Mouse (Mus musculus): ENCODE results near the gene Acox1.

The Acox1 gene

DNA sequence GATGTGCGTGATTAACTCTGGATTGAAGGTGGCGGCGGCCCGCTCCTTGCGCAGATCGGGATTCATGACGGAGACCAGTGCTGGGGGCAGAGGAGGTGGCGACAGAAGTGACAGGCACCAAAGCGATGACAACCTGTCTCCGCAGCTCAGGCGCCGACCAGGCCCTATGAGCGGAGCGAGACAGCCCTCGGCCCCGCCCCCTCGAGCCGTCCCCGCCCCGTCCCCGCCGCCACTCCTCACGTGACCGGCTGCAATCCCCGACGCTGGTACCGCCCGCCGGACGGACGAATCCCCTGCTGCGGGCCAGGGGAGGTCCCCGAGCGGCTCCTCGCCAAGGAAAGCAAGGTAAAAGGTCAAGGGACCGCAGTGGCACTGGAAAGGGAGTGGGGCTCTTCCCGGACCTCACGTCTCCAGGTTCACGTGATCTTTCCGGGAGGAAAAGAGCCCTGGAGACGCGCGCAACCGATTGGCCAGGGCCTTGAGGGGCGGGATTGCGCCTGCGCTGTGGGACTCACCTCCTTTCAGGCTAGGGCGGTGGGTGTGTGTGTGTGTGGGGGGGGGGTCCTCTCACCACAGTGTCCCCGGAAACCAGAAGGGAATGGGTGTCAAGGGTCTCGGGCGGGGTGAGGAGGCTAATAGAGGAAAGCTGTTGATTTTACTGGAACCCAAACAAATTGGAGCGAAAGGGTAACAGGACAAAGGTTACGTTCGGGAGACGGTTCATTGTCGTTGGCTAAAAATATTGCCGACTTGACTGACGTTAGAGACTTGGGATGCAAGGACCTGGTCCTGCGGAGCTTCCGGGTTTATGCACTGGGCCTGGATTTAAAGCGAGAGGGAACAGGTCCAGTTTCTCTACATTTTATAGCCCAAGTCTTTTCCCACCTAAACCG lies at the start of gene Acox1, which contains the start of gene Ten1:
Gene Acox1 (minus strand): TSS at position 407 of the 893 bp plus-strand sequence.
Gene Ten1 (plus strand): TSS at position 217 of the 893 bp plus-strand sequence.
- DNase-seq: peak; percentile 91 to 95

DNA sequence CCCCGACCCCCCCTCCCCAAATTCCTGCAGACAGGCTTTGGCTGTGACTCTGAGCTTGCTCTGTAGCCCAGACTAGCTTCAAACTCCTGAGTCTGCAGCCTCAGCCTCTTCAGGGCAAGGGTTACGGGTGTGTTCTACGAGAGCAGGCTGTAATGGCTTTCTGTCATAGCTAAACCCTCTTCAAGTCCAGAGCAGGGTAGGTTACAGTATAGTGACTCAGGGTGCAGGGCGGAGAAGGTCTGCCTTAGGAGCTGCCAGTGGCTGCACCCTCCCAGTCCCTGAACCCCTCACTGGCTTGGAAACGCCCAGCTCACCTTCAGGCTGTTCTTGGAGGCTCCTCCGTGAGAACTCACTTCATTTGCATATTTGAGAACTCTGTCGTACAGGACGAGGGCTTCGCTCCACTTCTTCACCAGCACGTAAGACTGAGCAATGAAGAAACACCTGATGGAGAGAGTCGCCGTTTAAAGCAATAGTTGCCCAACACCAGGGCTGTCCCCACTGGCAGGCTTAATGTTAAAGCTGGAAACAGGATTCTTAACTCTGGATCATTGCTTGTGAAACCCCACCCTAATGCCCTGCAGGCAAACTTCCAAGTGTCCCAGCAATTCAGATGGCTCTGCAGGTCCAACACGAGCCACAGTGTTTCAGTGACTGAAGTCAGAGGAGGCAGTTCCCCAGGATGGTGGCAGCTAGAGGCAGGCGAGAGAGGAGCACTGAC lies 48.8 kb upstream of the Acox1 start:
- no peak for DNase-seq

DNA sequence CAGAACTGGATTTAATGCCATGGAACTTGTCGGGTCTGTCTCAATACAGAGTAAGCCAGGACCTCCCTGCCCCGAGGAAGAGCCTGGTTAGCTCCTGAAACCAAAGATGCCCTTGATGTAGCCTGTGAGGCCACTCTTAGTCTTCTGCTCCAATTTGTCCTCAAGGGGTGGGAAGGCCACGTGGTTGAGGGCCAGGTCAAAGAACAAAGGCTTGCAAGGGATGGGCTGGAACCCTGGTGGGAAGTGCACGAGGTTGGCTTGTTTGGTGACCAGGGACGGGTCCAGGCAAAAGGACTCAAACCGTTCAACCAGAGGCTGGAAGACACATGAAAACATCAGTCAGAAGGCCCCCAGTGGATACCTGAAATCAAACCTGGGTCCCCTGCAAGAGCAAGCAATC lies 46.8 kb upstream of the Acox1 start:
- DNase-seq: no peak

DNA sequence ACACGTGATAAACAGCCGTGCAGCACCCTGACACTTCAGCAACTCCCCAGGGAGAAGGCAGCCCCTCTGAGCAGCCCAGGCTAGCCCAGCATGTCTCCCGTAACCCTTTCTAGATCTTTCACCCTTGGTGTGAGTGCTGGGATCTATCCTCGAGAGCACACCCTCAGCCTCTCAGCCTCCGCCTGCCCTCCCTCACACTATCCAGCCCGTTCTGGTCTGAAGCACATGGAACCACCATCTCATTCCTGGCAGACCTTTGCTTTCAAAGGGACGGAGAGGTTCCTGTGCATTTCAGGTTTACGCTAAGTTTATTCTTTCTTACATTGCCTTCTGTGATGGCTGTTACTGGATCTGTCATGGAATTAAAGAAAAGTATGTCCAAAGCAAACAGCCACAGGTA lies 45.7 kb upstream of the Acox1 start:
- no peak for DNase-seq

DNA sequence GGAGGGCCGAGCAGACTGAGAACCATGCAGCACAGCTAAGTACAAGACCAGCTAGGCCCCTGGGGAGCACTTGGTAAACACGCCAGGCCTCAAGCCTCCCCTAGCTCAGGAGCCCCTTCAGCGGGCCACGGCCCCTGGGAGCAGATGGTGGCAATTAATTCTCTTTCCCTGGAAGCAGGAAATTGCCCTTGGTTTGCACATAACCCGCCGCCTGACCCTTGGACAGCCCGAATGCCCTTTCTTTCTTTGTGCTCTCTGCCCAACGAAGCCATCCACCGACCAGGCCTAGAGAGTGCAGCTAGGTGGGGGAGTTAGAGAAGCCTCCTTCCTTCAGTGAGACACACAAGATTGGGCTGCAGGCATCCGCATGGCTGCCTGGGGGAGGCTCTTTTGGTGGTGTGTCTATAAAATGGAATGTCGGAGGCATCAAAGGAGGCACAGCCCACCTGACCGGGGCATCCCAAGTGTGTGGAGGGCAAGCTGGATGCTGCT lies 42.9 kb upstream of the Acox1 start:
- no peak for DNase-seq

DNA sequence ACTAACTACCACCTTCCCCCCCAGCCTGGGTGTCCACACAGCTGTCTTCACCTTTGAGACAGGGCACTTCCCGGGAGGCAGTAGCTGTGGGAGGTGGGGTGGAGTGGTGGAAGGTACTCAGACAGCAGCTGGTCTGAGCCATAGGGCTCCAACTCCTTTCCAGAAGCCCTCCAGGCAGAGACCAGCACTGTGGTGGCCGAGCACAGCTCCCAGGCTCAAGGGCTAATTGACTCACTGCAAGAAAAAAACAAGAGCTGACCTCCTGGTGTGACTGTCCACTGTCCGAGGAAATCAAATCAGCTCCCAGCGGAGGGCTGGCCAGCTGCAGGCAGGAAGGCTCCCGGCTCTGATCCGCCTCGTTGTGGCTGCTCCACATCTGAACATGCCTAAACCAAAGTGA lies 41.0 kb upstream of the Acox1 start:
- DNase-seq: no peak

DNA sequence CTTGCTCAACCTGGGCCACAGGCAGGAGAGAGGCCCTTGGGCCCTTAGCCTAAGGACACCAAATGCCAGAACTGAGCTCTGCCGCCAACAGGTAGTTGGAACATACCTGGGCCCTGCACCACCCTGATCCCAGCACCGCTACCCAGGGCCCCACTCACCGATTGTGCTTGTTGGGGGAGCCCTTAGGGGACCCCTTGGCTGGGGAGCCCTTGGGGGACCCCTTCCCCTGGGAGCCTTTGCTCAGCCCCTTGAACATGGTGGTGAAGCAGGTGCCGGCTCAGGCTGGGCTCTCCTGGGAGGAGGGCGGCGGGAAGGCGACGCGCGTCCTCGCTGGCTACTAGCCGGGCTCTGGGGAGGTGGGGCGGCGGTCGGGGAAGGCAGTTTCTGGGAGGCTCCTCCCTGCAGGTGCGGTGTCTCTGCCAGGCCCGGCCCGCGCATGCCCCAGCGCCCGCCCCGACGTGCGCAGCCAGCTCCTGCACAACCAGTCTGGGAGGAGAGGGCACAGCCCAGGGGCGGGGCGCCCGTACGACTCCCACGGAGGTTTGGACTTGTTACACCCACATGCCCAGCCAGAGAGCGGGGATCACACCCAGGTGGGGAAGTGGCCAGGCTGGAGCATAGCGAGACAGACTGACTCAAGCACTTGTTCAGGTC lies 39.0 kb upstream of the Acox1 start, which contains the start of gene Evpl:
Gene Evpl (minus strand): TSS at position 336 of the 654 bp plus-strand sequence.
- DNase-seq: peak in 1 of 2 experiments; percentile 7

DNA sequence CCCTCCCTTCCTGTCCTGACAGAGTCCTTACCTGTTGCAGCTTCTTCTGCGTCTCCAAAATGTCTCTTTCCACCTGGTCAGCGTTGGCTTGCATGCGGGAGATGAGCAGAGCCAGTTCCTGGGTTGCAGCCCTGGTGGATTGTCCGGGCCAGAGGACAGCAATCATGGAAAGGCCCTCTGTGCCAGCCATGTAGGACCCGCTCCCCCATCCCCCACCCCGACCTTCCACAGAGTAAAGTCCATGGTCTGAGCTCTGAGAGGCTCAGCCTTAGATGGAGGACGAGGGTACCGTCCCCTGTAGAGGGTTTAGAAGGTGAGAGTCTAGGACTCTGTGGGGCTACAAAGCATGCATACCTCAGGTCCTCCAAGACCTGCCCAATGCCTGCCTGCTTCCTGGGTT lies 36.1 kb upstream of the Acox1 start:
- no peak for DNase-seq

DNA sequence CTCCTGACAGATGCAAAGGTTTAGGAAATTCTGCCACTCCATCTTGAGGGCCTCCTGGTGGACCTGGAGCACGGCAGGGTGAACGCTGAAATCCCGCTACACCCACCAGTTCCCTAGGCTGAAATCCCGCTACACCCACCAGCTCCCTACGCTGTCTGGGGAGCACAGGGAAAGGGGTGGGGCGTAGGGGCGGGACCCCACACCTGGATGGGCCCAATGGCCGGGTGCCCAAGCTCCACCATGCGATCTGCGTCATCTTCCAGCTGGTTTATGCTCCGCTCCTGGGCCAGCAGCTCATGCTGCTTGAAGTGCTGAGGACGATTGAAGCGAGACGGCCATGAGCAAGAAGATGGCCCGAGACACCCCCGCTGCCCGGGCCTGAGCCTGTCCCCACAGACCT lies 33.6 kb upstream of the Acox1 start:
- no peak for DNase-seq

DNA sequence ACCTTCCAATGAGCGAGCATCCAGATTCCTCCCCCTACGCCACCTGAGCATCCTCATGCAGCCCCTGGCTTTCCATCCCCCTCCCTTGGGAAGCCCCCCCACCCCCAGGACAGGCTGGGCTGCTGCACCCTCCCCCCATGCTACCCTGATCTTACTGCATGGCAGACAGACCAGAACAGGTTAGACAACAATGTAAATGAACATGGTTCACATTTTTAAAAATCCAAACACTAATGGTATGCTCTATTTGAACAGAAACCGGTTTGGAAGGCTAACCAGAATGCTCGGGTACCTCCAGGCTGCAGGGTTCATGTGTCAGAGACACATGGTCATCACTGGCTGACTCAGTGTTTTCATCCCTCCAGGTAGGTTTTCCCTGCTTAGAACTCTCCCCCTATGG lies 29.9 kb upstream of the Acox1 start:
- DNase-seq: no peak

DNA sequence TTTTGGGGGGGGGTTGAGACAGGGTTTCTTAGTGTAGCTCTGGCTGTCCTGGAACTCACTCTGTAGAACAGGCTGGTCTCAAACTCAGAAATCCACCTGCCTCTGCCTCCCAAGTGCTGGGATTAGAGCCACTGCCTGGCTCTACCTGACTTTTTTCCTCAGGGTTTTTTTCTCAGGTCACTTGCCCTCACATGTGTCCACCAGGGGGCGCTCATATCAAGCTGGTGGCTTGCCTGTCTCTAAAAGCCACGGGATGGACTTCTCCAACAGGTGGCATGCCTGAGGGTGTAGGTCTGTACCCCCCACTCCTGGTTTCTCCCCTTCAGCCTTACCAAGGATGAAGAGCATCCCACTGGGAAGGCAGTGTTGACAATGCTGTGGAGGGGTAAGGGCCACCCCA lies 27.6 kb upstream of the Acox1 start:
- peak; percentile 52 to 85 for DNase-seq

DNA sequence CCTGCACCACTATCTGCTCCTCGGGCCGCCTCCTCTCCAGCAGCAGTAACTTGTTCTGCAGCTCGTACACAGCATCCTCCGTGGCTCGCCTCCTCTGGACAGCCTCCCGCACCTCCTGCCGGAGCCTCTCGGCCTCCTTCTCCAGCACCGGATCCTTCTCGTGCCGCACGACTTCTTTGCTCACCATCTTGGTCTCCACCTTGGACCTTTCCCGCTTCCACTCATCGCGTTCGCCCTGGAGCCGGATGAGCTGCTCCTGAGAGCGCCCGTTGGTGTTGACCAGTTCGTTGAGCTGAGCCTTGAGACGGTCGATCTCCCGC lies 23.9 kb upstream of the Acox1 start:
- no peak for DNase-seq

DNA sequence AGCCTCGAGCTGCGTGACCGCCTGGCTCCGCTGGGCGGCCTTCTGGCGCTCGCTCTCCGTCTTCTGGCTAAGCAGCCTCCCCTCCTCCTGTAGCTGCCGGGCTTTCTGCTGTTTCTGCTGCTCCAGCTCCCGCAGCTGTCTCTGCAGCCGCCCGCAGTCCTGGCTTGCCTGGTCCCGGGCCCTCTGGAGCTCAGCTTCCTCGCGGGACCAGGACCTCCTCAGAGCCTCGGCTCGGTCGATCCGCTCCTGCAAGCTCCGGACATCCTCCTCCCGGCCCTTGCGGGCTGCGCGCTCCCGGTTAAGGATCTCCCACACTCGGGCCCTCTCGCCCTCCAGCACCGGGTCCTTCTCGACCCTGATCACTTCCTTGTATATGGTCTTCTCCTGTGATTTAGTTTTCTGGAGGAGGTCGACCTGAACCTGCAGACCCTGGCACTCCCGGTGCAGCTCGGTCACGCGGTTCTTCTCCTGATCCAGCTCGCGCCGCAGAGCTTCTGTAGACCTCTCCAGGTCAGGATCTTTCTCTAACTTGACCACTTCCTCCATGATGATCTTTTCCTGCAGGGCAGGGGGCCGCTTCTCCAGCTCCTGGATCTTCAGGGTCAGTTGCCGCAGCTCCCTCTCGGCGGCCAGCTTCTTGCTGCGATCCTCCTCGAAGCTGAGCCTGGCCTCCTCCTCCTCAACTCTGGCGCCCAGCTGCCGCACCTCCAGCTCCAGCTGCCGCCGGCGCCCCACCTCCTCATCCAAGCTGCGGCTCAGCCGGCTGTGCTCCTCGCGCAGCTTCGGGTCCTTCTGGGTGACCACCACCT lies 23.3 kb upstream of the Acox1 start:
- DNase-seq: no peak

DNA sequence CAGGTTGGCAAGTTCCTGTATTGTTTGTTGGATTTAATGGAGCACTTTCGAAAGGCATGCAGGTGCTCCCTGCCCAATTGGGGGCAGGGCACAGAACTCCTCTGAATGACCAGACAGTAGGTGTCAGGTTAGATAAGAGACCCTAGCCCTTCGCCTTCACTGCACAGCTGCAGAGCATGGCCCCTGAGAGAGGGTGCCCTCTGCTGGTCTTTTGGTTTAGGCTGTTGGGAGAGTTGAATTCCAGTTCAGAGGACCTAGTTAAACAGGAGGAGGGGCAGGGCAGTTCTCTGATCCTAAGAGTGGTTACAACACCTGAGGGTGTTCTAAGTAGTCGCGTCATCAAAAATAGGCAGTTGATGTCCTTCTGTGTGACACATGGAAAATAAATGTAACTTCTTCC lies 21.0 kb upstream of the Acox1 start:
- DNase-seq: peak in 1 of 2 experiments; percentile 62

DNA sequence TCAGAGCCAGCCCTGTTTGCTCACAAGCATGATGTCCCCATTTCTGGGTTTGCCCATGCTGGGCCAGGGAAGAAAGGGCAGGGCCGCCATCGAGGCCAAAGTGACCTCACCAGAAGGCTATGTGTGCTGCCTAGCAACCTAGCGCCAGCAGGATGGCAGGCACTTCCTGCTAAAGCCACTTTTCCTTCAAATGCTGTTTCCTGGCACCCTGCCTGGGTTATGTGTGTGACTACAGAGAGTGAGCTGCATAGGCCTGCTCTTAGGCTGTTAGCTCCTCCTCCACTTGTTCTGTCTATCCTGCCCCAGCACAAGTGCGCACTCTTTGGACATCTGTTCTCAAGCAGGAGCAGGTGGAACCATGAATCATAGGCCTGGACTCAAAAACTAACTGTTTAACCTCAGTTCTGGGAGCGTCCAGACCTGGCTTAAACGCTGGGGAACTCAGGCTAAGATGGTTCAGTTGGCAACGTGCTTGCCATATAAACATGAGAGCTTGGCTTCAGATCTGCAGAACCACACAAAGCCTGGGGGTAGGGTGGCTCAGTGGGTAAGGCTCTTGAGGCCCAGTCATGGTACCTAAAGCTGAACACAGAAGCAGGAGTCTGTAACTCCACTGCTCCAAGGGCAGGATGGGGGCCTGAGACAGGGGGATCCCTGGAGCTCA lies 20.0 kb upstream of the Acox1 start:
- DNase-seq: no peak

DNA sequence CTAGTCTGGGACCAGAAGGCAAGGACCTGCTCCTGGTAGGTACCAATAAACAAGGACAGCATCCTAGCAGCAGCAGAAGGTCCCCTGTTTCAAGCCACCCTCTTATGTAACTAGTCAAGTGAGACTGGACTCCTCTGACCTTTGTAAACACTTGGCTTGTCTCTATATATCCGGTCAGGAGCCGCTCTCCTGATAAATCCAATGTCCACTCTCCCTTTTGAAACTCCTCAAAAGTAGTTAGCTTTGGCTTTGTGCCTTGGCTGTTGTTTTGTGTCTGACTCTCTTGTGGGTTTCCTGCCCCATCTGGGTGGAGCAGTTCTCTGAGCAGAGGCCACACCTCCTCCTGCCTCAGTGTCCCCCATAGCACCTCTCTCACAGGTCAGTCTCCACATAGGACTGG lies 19.4 kb upstream of the Acox1 start:
- no peak for DNase-seq

DNA sequence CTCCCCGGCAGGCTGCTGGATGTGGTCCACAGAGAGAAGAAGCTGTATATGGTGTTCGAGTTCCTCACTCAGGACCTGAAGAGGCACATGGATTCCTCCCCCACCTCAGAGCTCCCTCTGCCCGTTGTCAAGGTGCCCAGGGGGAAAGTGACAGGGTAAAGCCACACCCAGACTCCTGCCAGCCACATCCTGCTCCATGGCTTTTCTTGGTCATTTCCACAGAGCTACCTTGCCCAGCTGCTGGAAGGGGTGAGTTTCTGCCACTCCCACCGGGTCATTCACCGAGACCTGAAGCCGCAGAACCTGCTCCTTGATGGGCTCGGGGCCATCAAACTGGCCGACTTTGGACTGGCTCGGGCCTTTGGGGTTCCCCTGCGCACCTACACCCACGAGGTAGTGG lies 17.7 kb upstream of the Acox1 start:
- DNase-seq: no peak

DNA sequence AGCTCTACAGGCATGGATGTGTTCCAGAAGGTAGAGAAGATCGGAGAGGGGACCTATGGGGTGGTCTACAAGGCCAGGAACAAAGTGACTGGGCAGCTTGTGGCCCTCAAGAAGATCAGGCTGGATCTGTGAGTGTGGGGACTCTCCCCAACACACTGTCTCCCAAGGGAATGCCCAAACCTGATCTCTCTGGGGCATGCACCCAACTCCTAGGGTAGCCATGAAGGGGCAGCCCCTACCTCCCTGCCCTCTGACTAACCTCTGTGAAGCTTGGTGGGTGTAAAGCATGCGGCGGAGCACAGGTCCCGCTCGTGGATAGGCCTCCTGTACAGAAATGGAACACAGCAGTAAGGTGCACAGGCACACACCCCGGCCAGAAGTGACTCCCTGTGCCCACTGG lies 17.1 kb upstream of the Acox1 start:
- no peak for DNase-seq

DNA sequence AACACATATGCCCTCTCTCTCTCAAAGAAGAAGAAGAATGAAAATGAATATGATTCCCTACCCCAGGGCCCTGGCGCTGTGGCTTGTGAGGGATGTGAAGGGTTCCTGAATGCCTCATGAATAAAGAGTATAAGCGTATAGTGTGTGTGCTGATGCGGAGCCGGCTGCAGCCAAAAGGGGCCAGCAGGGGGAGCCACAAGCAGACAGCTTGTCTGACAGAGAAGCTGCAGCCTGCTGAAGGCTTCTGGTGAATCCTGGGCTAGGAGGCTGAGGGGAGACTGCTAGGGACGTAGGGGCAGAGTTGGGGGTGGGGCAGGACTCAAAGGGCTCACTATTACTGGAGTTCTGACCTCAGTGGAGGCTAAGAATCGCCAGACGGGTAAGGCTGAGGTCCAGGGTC lies 16.3 kb upstream of the Acox1 start:
- DNase-seq: no peak

DNA sequence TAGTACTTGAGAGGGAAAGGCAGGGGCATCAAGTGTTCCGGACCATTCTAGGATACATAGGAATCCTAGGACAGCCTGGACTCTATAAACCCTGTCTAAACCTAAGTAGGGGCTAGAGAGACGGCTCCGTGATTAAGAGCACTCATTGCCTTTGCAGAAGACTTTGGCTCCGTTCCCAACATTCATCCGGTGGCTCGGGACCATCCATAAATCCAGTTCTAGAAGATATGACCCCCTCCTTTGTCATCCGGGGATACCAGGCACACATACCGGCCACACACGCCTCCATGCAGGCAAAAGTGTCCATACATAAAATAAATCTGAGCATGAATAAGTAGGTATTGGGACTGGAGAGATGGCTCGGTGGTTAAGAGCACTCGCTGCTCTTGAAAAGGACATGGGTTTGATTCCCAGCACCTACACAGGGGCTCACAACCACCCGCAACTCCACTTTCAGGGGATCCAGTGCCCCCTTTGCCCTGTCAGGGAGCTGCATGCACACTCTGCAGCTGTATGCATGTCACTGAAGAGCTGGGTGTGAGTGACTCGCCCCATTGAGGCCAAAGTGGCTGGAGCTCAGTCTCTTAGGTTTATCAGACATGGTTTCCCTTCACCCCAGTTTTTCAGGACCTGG lies 15.1 kb upstream of the Acox1 start:
- DNase-seq: no peak

DNA sequence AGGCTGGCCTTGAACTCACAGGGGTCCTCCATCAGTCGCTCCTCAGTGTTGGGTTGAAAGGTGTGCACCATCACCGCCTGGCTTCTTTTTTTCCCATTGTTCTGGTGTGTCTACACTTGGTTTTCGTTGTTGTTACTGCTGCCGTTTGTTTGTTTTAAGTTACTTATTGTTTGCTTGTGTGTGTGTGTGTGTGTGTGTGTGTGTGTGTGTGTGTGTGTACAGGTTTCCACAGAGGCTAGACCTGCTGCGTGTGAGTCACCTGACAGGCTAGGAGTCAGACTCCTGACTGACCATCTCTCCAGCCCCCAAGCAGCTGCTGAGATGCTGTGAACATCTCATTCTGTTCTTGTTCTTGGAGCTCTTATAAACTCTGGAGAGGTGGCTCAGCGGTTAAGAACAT lies 14.0 kb upstream of the Acox1 start:
- DNase-seq: no peak

DNA sequence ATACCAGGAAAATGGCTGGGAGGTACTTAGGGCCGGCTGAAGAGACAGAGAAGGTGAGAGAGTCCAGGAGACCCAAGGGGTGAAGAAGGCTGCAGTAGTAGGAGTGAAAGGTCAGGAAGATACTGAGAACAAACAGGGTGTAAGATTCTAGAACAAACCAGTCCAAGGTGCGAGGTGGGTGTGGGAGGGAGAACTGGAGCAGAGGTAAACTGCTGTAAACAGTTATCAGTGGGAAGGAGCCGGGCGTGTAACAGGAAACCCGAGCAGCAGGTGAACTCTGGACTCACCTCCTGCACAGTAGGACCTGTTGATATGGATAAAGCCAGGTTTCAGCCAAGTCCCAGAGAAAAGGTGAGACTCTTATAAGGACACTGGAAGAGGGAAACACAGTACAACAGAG lies 11.9 kb upstream of the Acox1 start:
- DNase-seq: no peak
